Mouse (Mus musculus) cortical plate, adult 2 months (tissue): ENCODE data around the gene Ephb6.

ENCODE experiments used
- CTCF ChIP-seq: fragments of 200-500 bp; IDR thresholded peaks from 2 replicates; pipeline ENCODE4 v1.5.1; 2011; ENCODE audit warnings: mild to moderate bottlenecking, control low read depth, low read length; ENCODE audit not compliant: insufficient read depth; ENCODE audit errors: extremely low read depth
- POLR2A ChIP-seq: fragments of 200-500 bp; IDR thresholded peaks from 2 replicates; pipeline ENCODE4 v1.6.1; 2011; ENCODE audit warnings: mild to moderate bottlenecking, low read length, control low read depth; ENCODE audit not compliant: insufficient read depth; ENCODE audit errors: extremely low read depth

- TF ChIP-seq CTCF (no peak), POLR2A (peak; percentile 45; the same call in 1 of the 2 replicates)
These were observed at the start of gene Ephb6 for GRCm38 (mm10) chr6:41605061-41605793.
